Mouse (Mus musculus): ENCODE measurements around the gene Ttc28. TPM values are rescaled to one million over a fixed set of nuclear protein-coding genes. Genes with fewer than 3 reads are reported as not detected.

Gene Ttc28
- total and polyA plus RNA-seq, 3 experiments, result 0.21 to 0.89 (median 0.28) TPM

DNA sequence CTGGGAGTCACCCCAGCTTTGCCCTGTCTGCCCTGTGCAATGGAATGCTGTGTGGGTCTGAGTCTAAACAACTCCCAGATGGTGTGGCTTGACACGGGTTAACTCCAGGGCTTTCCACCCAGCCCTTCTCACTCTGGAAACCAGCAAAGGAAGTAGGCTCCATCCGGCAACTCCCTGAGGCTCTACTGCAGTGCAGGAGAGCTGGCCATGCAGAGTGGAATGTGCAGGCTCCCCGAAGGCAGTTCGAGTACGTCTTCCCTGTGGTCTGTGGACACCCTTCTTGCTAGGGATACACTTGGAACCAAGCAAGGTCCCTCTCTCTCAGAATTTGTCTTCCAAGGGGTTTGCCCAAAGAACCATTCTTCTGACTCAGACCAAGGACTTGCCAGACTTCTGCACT lies 348.2 kb downstream of the Ttc28 start:
- Histone ChIP-seq H3K4me1 (ENCODE audit: control insufficient read depth in 1 of 2, insufficient read depth in 2 of 2) (no peaks in the 10 kb centered on the region; a peak in 1 of 4 replicates), H3K27ac (ENCODE audit: insufficient read depth, low read depth) (no peak overlapping the region), H3K9ac (ENCODE audit: insufficient read depth, low read depth) (no peak overlapping the region), H3K79me2 (replicated peaks; ENCODE audit: control insufficient read depth, extremely low read depth, insufficient read depth, poor library complexity, severe bottlenecking) (no peaks in the 10 kb centered on the region), H3K27me3 (replicated peaks) (peaks cover 18% of the 10 kb centered on the region), H3K9me3 (replicated peaks; ENCODE audit: low read length) (no peaks in the 10 kb centered on the region), H3K4me3 (replicated peaks in 1 of 3; ENCODE audit: low read depth in 2 of 3, low read length in 2 of 3, poor library complexity in 1 of 3) (no peak overlapping the region), H3K36me3 (replicated peaks in 1 of 2; ENCODE audit: control insufficient read depth in 1 of 2, insufficient read depth in 1 of 2, low read length in 1 of 2) (no peaks in the 10 kb centered on the region), H3K4me2 (ENCODE audit: insufficient read depth, low read depth, poor library complexity, severe bottlenecking) (no peak overlapping the region)
- in situ Hi-C loops (cut with MboI; ENCODE audit: low pct_ligation_motif_present, low pct_unique_long_range_greater_than_20kb, low sequenced_read_pairs) (no loop called here), dilution Hi-C loops (cut with MboI; ENCODE audit: extremely low pct_ligation_motif_present, extremely low pct_unique_long_range_greater_than_20kb, low sequenced_read_pairs) (no loop called here)
- TF ChIP-seq RCOR1 (conservative IDR thresholded peaks at IDR 0.05; ENCODE audit: low read depth, low read length) (no peak), ETS1 (conservative IDR thresholded peaks at IDR 0.05; ENCODE audit: low read depth, low read length) (no peak), ZKSCAN1 (IDR thresholded peaks at IDR 0.05; ENCODE audit: borderline replicate concordance, low read depth, low read length) (no peak), USF2 (conservative IDR thresholded peaks at IDR 0.05; ENCODE audit: low read depth, low read length) (no peak), MEF2A (IDR thresholded peaks at IDR 0.05; ENCODE audit: borderline replicate concordance, low read depth, low read length) (no peak), TBP (conservative IDR thresholded peaks at IDR 0.05; ENCODE audit: low read depth, low read length) (no peak), KAT2A (IDR thresholded peaks at IDR 0.05; ENCODE audit: insufficient replicate concordance, low read length) (no peak), NELFE (IDR thresholded peaks at IDR 0.05; ENCODE audit: low read depth, low read length) (no peak), SMC3 (IDR thresholded peaks at IDR 0.05; ENCODE audit: low read depth, low read length) (no peak), ZMIZ1 (IDR thresholded peaks at IDR 0.05; ENCODE audit: low read depth, low read length) (no peak), JUN (IDR thresholded peaks at IDR 0.05; ENCODE audit: insufficient read depth, low read depth, low read length) (no peak), GABPA (IDR thresholded peaks at IDR 0.05; ENCODE audit: insufficient replicate concordance, low read depth, low read length) (no peak), MYC (IDR thresholded peaks at IDR 0.05; ENCODE audit: low read depth, low read length) (no peak), HCFC1 (IDR thresholded peaks at IDR 0.05; ENCODE audit: low read depth, low read length) (no peak), IRF4 (IDR thresholded peaks at IDR 0.05; ENCODE audit: low read depth, low read length) (no peak), NRF1 (IDR thresholded peaks at IDR 0.05; ENCODE audit: low read depth, low read length) (no peak), MXI1 (IDR thresholded peaks at IDR 0.05; ENCODE audit: low read depth, low read length) (no peak), ZC3H11A (IDR thresholded peaks at IDR 0.05; ENCODE audit: low read depth, low read length) (no peak)
- no peak for DNase-seq (ENCODE audit: extremely low read depth)

DNA sequence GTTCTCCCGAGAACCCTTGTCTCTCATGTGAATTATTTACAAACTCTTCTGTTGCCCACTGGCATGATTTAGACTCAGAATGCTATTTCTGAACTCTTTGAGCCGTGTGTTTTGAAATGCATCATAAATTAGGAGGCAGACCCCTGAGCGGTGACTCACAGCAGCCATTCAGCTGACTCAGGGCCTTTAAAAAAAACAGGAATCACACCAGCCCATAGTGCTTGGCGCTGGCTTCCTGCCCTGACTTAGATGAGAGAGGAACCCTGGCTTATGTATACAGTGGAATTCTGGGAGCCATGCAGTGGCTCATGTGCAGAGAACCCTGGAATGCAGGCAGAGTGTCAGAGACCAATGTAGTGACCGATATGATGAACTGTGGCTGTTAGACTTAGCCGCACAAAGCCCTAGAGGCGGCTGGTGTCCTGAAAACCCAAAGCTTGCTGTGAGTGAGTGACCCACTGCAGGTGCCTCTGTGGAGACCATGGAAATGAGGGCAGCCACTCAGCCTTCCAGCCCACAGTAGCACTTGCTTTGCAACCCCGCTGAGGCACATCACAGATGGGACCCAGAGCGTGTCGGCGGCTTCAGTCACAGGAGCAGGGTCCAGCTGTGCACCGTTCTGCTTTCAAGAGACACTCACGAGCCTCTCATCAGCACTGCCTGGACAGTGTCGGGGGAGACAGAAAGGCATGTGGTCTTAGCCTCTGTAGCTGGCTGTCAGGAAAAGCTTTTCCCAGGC lies 348.9 kb downstream of the Ttc28 start:
- H3K79me2 ChIP-seq (replicated peaks; ENCODE audit: control insufficient read depth, extremely low read depth, insufficient read depth, poor library complexity, severe bottlenecking), result no peaks in the 10 kb centered on the region
- H3K36me3 ChIP-seq (replicated peaks in 1 of 2; ENCODE audit: control insufficient read depth in 1 of 2, insufficient read depth in 1 of 2, low read length in 1 of 2), result no peaks in the 10 kb centered on the region
- H3K4me2 ChIP-seq (ENCODE audit: insufficient read depth, low read depth, poor library complexity, severe bottlenecking), result no peak overlapping the region
- no peak overlapping the region for H3K9ac ChIP-seq (ENCODE audit: insufficient read depth, low read depth)
- H3K4me3 ChIP-seq (replicated peaks in 1 of 3; ENCODE audit: low read depth in 2 of 3, low read length in 2 of 3, poor library complexity in 1 of 3), result no peak overlapping the region
- H3K27ac ChIP-seq (ENCODE audit: insufficient read depth, low read depth), result no peak overlapping the region
- no peak for DNase-seq (ENCODE audit: extremely low read depth)
- TF ChIP-seq ELF1 (IDR thresholded peaks at IDR 0.05; ENCODE audit: low read depth, low read length), result no peak
- no peak for TF ChIP-seq USF1 (IDR thresholded peaks at IDR 0.05; ENCODE audit: low read depth, low read length)
- no peak for TF ChIP-seq TBP (conservative IDR thresholded peaks at IDR 0.05; ENCODE audit: low read depth, low read length)
- no peak for TF ChIP-seq MAZ (IDR thresholded peaks at IDR 0.05; ENCODE audit: low read depth, low read length)
- TF ChIP-seq MYC (IDR thresholded peaks at IDR 0.05; ENCODE audit: low read depth, low read length), result no peak
- no peak for TF ChIP-seq SIN3A (IDR thresholded peaks at IDR 0.05; ENCODE audit: low read length)
- no peak for TF ChIP-seq UBTF (IDR thresholded peaks at IDR 0.05; ENCODE audit: low read depth, low read length)
- no peak for TF ChIP-seq HCFC1 (IDR thresholded peaks at IDR 0.05; ENCODE audit: low read depth, low read length)
- TF ChIP-seq GABPA (IDR thresholded peaks at IDR 0.05; ENCODE audit: insufficient replicate concordance, low read depth, low read length), result no peak
- no peak for TF ChIP-seq ZMIZ1 (IDR thresholded peaks at IDR 0.05; ENCODE audit: low read depth, low read length)
- TF ChIP-seq ETS1 (conservative IDR thresholded peaks at IDR 0.05; ENCODE audit: low read depth, low read length), result no peak
- no peak for TF ChIP-seq RCOR1 (conservative IDR thresholded peaks at IDR 0.05; ENCODE audit: low read depth, low read length)
- TF ChIP-seq MAFK (IDR thresholded peaks at IDR 0.05; ENCODE audit: insufficient replicate concordance, low read length), result no peak
- TF ChIP-seq IRF4 (IDR thresholded peaks at IDR 0.05; ENCODE audit: low read depth, low read length), result no peak
- no peak for TF ChIP-seq KAT2A (IDR thresholded peaks at IDR 0.05; ENCODE audit: insufficient replicate concordance, low read length)
- in situ Hi-C loops (cut with MboI; ENCODE audit: low pct_ligation_motif_present, low pct_unique_long_range_greater_than_20kb, low sequenced_read_pairs), result no loop called here
- no peaks in the 10 kb centered on the region for H3K9me3 ChIP-seq (replicated peaks; ENCODE audit: low read length)
- peaks cover 21% of the 10 kb centered on the region for H3K27me3 ChIP-seq (replicated peaks)
- H3K4me1 ChIP-seq (ENCODE audit: control insufficient read depth in 1 of 2, insufficient read depth in 2 of 2), result no peaks in the 10 kb centered on the region; a peak in 1 of 4 replicates
- dilution Hi-C loops (cut with MboI; ENCODE audit: extremely low pct_ligation_motif_present, extremely low pct_unique_long_range_greater_than_20kb, low sequenced_read_pairs), result no loop called here

Data from CH12.LX (cell line).